ENCODE assay signal across 8 mouse cellular contexts in the genomic region with DNA sequence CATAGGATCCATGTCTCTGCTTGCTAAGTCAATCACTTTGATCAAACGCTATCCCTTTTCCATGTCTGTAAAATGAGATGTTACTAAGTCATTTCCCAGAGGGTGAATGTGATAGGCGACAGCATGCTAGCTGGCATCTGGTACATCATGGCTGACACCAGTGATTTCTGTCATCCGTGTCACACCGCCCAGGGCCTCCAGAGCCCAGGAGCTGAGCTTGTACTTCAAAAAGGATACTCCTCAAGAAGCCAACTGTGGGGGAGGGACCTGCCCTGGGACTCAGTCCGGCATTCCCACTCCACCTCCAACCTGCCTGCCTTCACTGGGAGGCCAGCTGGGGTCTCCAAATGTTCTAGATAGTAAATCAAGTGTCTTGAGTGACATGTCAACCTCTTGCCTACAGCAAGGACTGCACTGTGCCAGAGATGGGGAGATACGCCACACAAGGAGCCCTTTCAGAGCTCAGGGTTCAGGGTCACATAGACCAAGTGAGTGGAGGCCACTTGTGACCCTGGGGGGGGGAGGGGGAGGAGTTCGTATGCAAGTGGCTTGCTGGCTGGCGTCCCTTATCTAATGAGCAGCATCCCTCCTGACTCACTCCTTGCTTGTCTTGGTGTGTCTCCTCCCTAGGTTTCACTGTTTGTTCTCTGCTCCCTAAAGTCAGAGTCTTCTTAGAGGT. TPM values are rescaled to one million over a fixed set of nuclear protein-coding genes. Genes with fewer than 3 reads are reported as not detected.
A peak's percentile ranks its signal among the peaks of the same experiment; 100 is the strongest.
DNase-seq lines count a peak whose midpoint lies in the region; ATAC-seq and TF ChIP-seq lines count a peak whose summit lies in the region.

No protein-coding gene starts in this region.

- no peak overlapping the region for H3K27ac ChIP-seq in kidney, postnatal 0 days
- no peak overlapping the region for H3K27ac ChIP-seq in embryonic facial prominence, embryonic 13.5 days
- H3K27ac ChIP-seq in intestine, postnatal 0 days (ENCODE audit: low read depth, low read length): no peak overlapping the region
- H3K27ac ChIP-seq in neural tube, embryonic 15.5 days (replicated peaks): no peak overlapping the region

- WGBS in kidney, postnatal 0 days: 55% methylated on average over 8 of the region's 8 CpGs
- WGBS in embryonic facial prominence, embryonic 13.5 days: 59% methylated on average over 8 of the region's 8 CpGs
- WGBS in intestine, postnatal 0 days: 70% methylated on average over 8 of the region's 8 CpGs
- 59% methylated on average over 8 of the region's 8 CpGs for WGBS in neural tube, embryonic 15.5 days

- no peak for ATAC-seq in kidney, postnatal 0 days (replicated peaks; ENCODE audit: low FRiP score, low read depth)
- ATAC-seq in embryonic facial prominence, embryonic 13.5 days (ENCODE audit: insufficient number of reproducible peaks, insufficient read depth, low FRiP score, low TSS enrichment, low read depth): no peak
- ATAC-seq in intestine, postnatal 0 days: no peak
- ATAC-seq in neural tube, embryonic 15.5 days (ENCODE audit: low FRiP score): no peak

- H3K9me3 ChIP-seq in kidney, postnatal 0 days (replicated peaks; ENCODE audit: low read length): no peaks in the 10 kb centered on the region
- H3K9me3 ChIP-seq in embryonic facial prominence, embryonic 13.5 days: no peaks in the 10 kb centered on the region
- H3K9me3 ChIP-seq in intestine, postnatal 0 days (ENCODE audit: control insufficient read depth): no peaks in the 10 kb centered on the region
- no peaks in the 10 kb centered on the region for H3K9me3 ChIP-seq in neural tube, embryonic 15.5 days (replicated peaks)

- intact Hi-C loops in gastrocnemius, postnatal 14 days (cut with DNase I; ENCODE audit: low total_unique reads): no loop called here

- no peaks in the 10 kb centered on the region for H3K27me3 ChIP-seq in kidney, postnatal 0 days (ENCODE audit: insufficient read depth, low read length)
- H3K27me3 ChIP-seq in embryonic facial prominence, embryonic 13.5 days: no peaks in the 10 kb centered on the region
- no peaks in the 10 kb centered on the region for H3K27me3 ChIP-seq in intestine, postnatal 0 days (replicated peaks; ENCODE audit: control insufficient read depth, insufficient read depth, low read length)
- no peaks in the 10 kb centered on the region for H3K27me3 ChIP-seq in neural tube, embryonic 15.5 days (replicated peaks)

- no peak for TF ChIP-seq CTCF in kidney, postnatal 0 days (IDR thresholded peaks at IDR 0.05; ENCODE audit: low read depth)
- no peak for TF ChIP-seq CTCF in intestine, postnatal 0 days (IDR thresholded peaks at IDR 0.05; ENCODE audit: low read depth)

- peak overlapping the region; percentile 97; the same call in 1 of the 2 replicates for H3K4me2 ChIP-seq in kidney, postnatal 0 days (ENCODE audit: low read length)
- H3K4me2 ChIP-seq in embryonic facial prominence, embryonic 13.5 days: peak overlapping the region; percentile 97
- H3K4me2 ChIP-seq in intestine, postnatal 0 days (replicated peaks; ENCODE audit: low read depth): peak overlapping the region; percentile 89; the same call in 1 of the 2 replicates
- peak overlapping the region; percentile 99 for H3K4me2 ChIP-seq in neural tube, embryonic 15.5 days

- DNase-seq in kidney, postnatal 0 days (ENCODE audit: low spot score): no peak
- no peak for DNase-seq in kidney, adult 18-20 months
- DNase-seq in layer of hippocampus, adult 9-10 months (ENCODE audit: low spot score): no peak
- no peak for DNase-seq in gastrocnemius, postnatal 14 days
- DNase-seq in ovary, adult 18-20 months (ENCODE audit: low spot score): no peak

- no peaks in the 10 kb centered on the region for H3K36me3 ChIP-seq in kidney, postnatal 0 days (ENCODE audit: insufficient read depth, low read length)
- no peaks in the 10 kb centered on the region for H3K36me3 ChIP-seq in embryonic facial prominence, embryonic 13.5 days
- H3K36me3 ChIP-seq in intestine, postnatal 0 days (ENCODE audit: control insufficient read depth, insufficient read depth): no peaks in the 10 kb centered on the region; the same call in 1 of the 2 replicates
- H3K36me3 ChIP-seq in neural tube, embryonic 15.5 days: no peaks in the 10 kb centered on the region

- no peak overlapping the region for H3K4me3 ChIP-seq in kidney, postnatal 0 days (replicated peaks; ENCODE audit: low read depth, low read length)
- H3K4me3 ChIP-seq in embryonic facial prominence, embryonic 13.5 days: peak overlapping the region; percentile 76
- H3K4me3 ChIP-seq in intestine, postnatal 0 days (ENCODE audit: low read depth, low read length): no peak overlapping the region
- no peak overlapping the region for H3K4me3 ChIP-seq in neural tube, embryonic 15.5 days (replicated peaks)

- H3K4me1 ChIP-seq in kidney, postnatal 0 days (replicated peaks; ENCODE audit: insufficient read depth, low read length): no peaks in the 10 kb centered on the region
- peaks cover 23% of the 10 kb centered on the region for H3K4me1 ChIP-seq in embryonic facial prominence, embryonic 13.5 days
- H3K4me1 ChIP-seq in intestine, postnatal 0 days (replicated peaks; ENCODE audit: control insufficient read depth, insufficient read depth, low read length): no peaks in the 10 kb centered on the region; the same call in 1 of the 2 replicates
- H3K4me1 ChIP-seq in neural tube, embryonic 15.5 days: peaks cover 40% of the 10 kb centered on the region

- H3K9ac ChIP-seq in kidney, postnatal 0 days (ENCODE audit: low read depth, low read length): no peak overlapping the region
- H3K9ac ChIP-seq in embryonic facial prominence, embryonic 13.5 days: no peak overlapping the region
- no peak overlapping the region for H3K9ac ChIP-seq in intestine, postnatal 0 days (ENCODE audit: low read depth, low read length)
- H3K9ac ChIP-seq in neural tube, embryonic 15.5 days (replicated peaks): no peak overlapping the region

RNA-seq across cellular contexts. Expression of a gene that starts 1.7 kb away (rescaled TPM):
- 11.7 and 12.1 TPM in 2 replicates for polyA plus RNA-seq in kidney, postnatal 0 days (2015; fragmentation: Nextera tagmentation; extraction: Ambion mirVana)
- 21.8 and 26.5 TPM in 2 replicates for polyA plus RNA-seq in embryonic facial prominence, embryonic 13.5 days (2015; fragmentation: Nextera tagmentation; extraction: Ambion mirVana)
- polyA plus RNA-seq in intestine, postnatal 0 days (2015; fragmentation: Nextera tagmentation; extraction: Ambion mirVana): 11.5 and 12.7 TPM in 2 replicates
- 18.7 and 19.5 TPM in 2 replicates for polyA plus RNA-seq in neural tube, embryonic 15.5 days (2015; fragmentation: Nextera tagmentation; extraction: Ambion mirVana)
- 1 to 10 TPM; 2.9 to 3.3 TPM for total RNA-seq in gastrocnemius, postnatal 14 days (2021)

RNA-seq across cellular contexts. Expression of a gene that starts 23.3 kb away (rescaled TPM):
- polyA plus RNA-seq in kidney, postnatal 0 days (2015; fragmentation: Nextera tagmentation; extraction: Ambion mirVana): 40.0 and 46.3 TPM in 2 replicates
- polyA plus RNA-seq in embryonic facial prominence, embryonic 13.5 days (2015; fragmentation: Nextera tagmentation; extraction: Ambion mirVana): 110 and 117 TPM in 2 replicates
- polyA plus RNA-seq in intestine, postnatal 0 days (2015; fragmentation: Nextera tagmentation; extraction: Ambion mirVana): 17.9 and 23.1 TPM in 2 replicates
- polyA plus RNA-seq in neural tube, embryonic 15.5 days (2015; fragmentation: Nextera tagmentation; extraction: Ambion mirVana): 11.7 and 34.1 TPM in 2 replicates
- 1 to 10 TPM; 4.2 to 4.3 TPM for total RNA-seq in gastrocnemius, postnatal 14 days (2021)

RNA-seq across cellular contexts. Expression of a gene that starts 23.4 kb away (rescaled TPM):
- polyA plus RNA-seq in kidney, postnatal 0 days (2015; fragmentation: Nextera tagmentation; extraction: Ambion mirVana): 32.4 and 34.6 TPM in 2 replicates
- polyA plus RNA-seq in embryonic facial prominence, embryonic 13.5 days (2015; fragmentation: Nextera tagmentation; extraction: Ambion mirVana): 39.8 and 40.5 TPM in 2 replicates
- polyA plus RNA-seq in intestine, postnatal 0 days (2015; fragmentation: Nextera tagmentation; extraction: Ambion mirVana): 18.0 and 19.4 TPM in 2 replicates
- polyA plus RNA-seq in neural tube, embryonic 15.5 days (2015; fragmentation: Nextera tagmentation; extraction: Ambion mirVana): 22.4 and 27.5 TPM in 2 replicates
- 10 to 100 TPM; 16.4 to 19.3 TPM for total RNA-seq in gastrocnemius, postnatal 14 days (2021)

RNA-seq across cellular contexts. Expression of a gene that starts 46.5 kb away (rescaled TPM):
- polyA plus RNA-seq in kidney, postnatal 0 days (2015; fragmentation: Nextera tagmentation; extraction: Ambion mirVana): 0.13 and 0.14 TPM in 2 replicates
- 0.22 and 0.32 TPM in 2 replicates for polyA plus RNA-seq in embryonic facial prominence, embryonic 13.5 days (2015; fragmentation: Nextera tagmentation; extraction: Ambion mirVana)
- 0.29 and 0.33 TPM in 2 replicates for polyA plus RNA-seq in intestine, postnatal 0 days (2015; fragmentation: Nextera tagmentation; extraction: Ambion mirVana)
- 0.17 and 1.1 TPM in 2 replicates for polyA plus RNA-seq in neural tube, embryonic 15.5 days (2015; fragmentation: Nextera tagmentation; extraction: Ambion mirVana)
- total RNA-seq in gastrocnemius, postnatal 14 days (2021): under 1 TPM; 0.18 to 0.55 TPM
